Mouse (Mus musculus): Measurements from ENCODE around the gene Dusp10. TPM values are rescaled to one million over a fixed set of nuclear protein-coding genes. Genes with fewer than 3 reads are reported as not detected.

The Dusp10 gene
- polyA plus RNA-seq, 1 experiment from 2014 or later, result 13.0 TPM

GRCm38 (mm10) chr1:184042745-184043144, 29.6 kb downstream of the Dusp10 start:
- no peak for ATAC-seq (replicated peaks; ENCODE audit: low FRiP score, low TSS enrichment, low read depth)
- Histone ChIP-seq H3K36me3 (ENCODE audit: control insufficient read depth, insufficient read depth, low read length) (peaks cover 3% of the 10 kb centered on the region; the same call in 1 of the 2 replicates), H3K27ac (ENCODE audit: low read depth) (peak overlapping the region; percentile 57; the same call in 1 of the 2 replicates), H3K9ac (ENCODE audit: low read length) (no peak overlapping the region), H3K9me3 (ENCODE audit: control insufficient read depth, low read length) (no peaks in the 10 kb centered on the region), H3K27me3 (replicated peaks; ENCODE audit: control insufficient read depth, insufficient read depth, low read length) (no peaks in the 10 kb centered on the region), H3K4me1 (replicated peaks; ENCODE audit: control insufficient read depth, insufficient read depth, low read length) (peaks cover 6% of the 10 kb centered on the region; the same call in 1 of the 2 replicates), H3K4me2 (ENCODE audit: low read length) (0 out of 2 replicates have a peak overlapping the region, but pooled peaks have one; percentile 4), H3K4me3 (ENCODE audit: low read depth, low read length) (no peak overlapping the region)
- DNase-seq (ENCODE audit: low spot score), result no peak
- WGBS, result 83% methylated on average over 9 of the region's 9 CpGs

GRCm38 (mm10) chr1:184043391-184043790, 30.3 kb downstream of the Dusp10 start:
- no peak overlapping the region for H3K4me2 ChIP-seq (ENCODE audit: low read length)
- H3K9ac ChIP-seq (ENCODE audit: low read length), result no peak overlapping the region
- peaks cover 6% of the 10 kb centered on the region; the same call in 1 of the 2 replicates for H3K4me1 ChIP-seq (replicated peaks; ENCODE audit: control insufficient read depth, insufficient read depth, low read length)
- no peak overlapping the region for H3K27ac ChIP-seq (ENCODE audit: low read depth)
- ATAC-seq (replicated peaks; ENCODE audit: low FRiP score, low TSS enrichment, low read depth), result no peak
- no peaks in the 10 kb centered on the region for H3K9me3 ChIP-seq (ENCODE audit: control insufficient read depth, low read length)
- DNase-seq (ENCODE audit: low spot score), result no peak
- H3K4me3 ChIP-seq (ENCODE audit: low read depth, low read length), result no peak overlapping the region
- H3K27me3 ChIP-seq (replicated peaks; ENCODE audit: control insufficient read depth, insufficient read depth, low read length), result no peaks in the 10 kb centered on the region
- H3K36me3 ChIP-seq (ENCODE audit: control insufficient read depth, insufficient read depth, low read length), result no peaks in the 10 kb centered on the region
- 81% methylated on average over 6 of the region's 6 CpGs for WGBS

GRCm38 (mm10) chr1:184046070-184046677, 33.1 kb downstream of the Dusp10 start:
- H3K4me3 ChIP-seq (ENCODE audit: low read depth, low read length), result no peak overlapping the region
- H3K9me3 ChIP-seq (ENCODE audit: control insufficient read depth, low read length), result no peaks in the 10 kb centered on the region
- H3K27ac ChIP-seq (ENCODE audit: low read depth), result no peak overlapping the region
- 63% methylated on average over 6 of the region's 6 CpGs for whole genome bisulfite sequencing
- H3K4me2 ChIP-seq (ENCODE audit: low read length), result no peak overlapping the region
- no peaks in the 10 kb centered on the region for H3K36me3 ChIP-seq (ENCODE audit: control insufficient read depth, insufficient read depth, low read length)
- no peak for ATAC-seq (replicated peaks; ENCODE audit: low FRiP score, low TSS enrichment, low read depth)
- H3K4me1 ChIP-seq (replicated peaks; ENCODE audit: control insufficient read depth, insufficient read depth, low read length), result 0 out of 2 replicates have a peak, but pooled peaks cover 6% of the 10 kb centered on the region
- no peaks in the 10 kb centered on the region for H3K27me3 ChIP-seq (replicated peaks; ENCODE audit: control insufficient read depth, insufficient read depth, low read length)
- no peak overlapping the region for H3K9ac ChIP-seq (ENCODE audit: low read length)
- DNase-seq (ENCODE audit: low spot score), result no peak

GRCm38 (mm10) chr1:184047818-184048217, 34.7 kb downstream of the Dusp10 start:
- no peak for DNase-seq (ENCODE audit: low spot score)
- no peak overlapping the region for H3K4me2 ChIP-seq (ENCODE audit: low read length)
- no peak overlapping the region for H3K27ac ChIP-seq (ENCODE audit: low read depth)
- 82% methylated on average over 9 of the region's 9 CpGs for WGBS
- no peaks in the 10 kb centered on the region for H3K9me3 ChIP-seq (ENCODE audit: control insufficient read depth, low read length)
- H3K27me3 ChIP-seq (replicated peaks; ENCODE audit: control insufficient read depth, insufficient read depth, low read length), result no peaks in the 10 kb centered on the region
- peaks cover 15% of the 10 kb centered on the region for H3K4me1 ChIP-seq (replicated peaks; ENCODE audit: control insufficient read depth, insufficient read depth, low read length)
- H3K36me3 ChIP-seq (ENCODE audit: control insufficient read depth, insufficient read depth, low read length), result no peaks in the 10 kb centered on the region
- no peak overlapping the region for H3K9ac ChIP-seq (ENCODE audit: low read length)
- ATAC-seq (replicated peaks; ENCODE audit: low FRiP score, low TSS enrichment, low read depth), result no peak
- H3K4me3 ChIP-seq (ENCODE audit: low read depth, low read length), result no peak overlapping the region

DNA sequence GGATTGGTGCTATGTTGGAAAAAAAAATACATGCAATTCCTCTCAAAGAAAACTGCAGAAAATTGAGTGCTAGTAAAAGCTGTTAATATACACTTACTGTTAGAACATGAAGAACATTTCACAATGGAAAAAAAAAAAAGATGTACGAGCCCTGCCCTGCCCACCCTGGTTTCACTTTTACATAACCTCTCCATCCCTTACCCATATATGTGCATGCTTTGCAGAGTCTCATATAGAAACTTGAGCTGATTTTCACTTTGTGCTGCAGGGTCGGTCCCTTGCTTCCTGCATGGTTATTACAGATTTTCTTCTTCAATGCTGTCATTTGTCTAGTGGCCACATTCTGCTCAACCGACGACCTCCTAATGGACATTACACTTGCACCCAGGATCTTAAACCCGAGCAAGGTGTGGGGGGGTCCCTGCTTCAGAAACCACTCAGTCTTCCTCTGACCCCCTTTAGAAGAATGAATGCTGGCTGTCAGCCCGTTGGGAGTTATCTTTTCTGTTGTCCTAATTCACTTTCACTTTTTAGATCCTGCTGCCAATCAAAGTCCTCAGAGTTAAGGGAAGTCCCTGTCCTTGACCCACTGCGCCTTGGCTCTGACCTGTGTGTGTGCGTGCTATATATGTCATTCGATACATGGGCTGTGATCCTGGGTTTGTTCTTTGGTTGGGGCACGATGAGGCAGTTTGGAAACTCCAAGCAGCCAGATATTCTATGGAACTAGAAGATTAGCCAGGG, 35.7 kb downstream of the Dusp10 start:
- H3K4me1 ChIP-seq (replicated peaks; ENCODE audit: control insufficient read depth, insufficient read depth, low read length), result peaks cover 20% of the 10 kb centered on the region
- ATAC-seq (replicated peaks; ENCODE audit: low FRiP score, low TSS enrichment, low read depth) (no peak), DNase-seq (ENCODE audit: low spot score) (no peak)
- H3K4me2 ChIP-seq (ENCODE audit: low read length), result no peak overlapping the region
- no peaks in the 10 kb centered on the region for H3K36me3 ChIP-seq (ENCODE audit: control insufficient read depth, insufficient read depth, low read length)
- no peak overlapping the region for H3K4me3 ChIP-seq (ENCODE audit: low read depth, low read length)
- peak overlapping the region; percentile 33; the same call in 1 of the 2 replicates for H3K27ac ChIP-seq (ENCODE audit: low read depth)
- H3K27me3 ChIP-seq (replicated peaks; ENCODE audit: control insufficient read depth, insufficient read depth, low read length), result no peaks in the 10 kb centered on the region
- no peaks in the 10 kb centered on the region for H3K9me3 ChIP-seq (ENCODE audit: control insufficient read depth, low read length)
- H3K9ac ChIP-seq (ENCODE audit: low read length), result no peak overlapping the region
- WGBS, result 60% methylated on average over 10 of the region's 10 CpGs

- DNase-seq (ENCODE audit: low spot score) (no peak), ATAC-seq (replicated peaks; ENCODE audit: low FRiP score, low TSS enrichment, low read depth) (no peak)
- no peak overlapping the region for H3K4me2 ChIP-seq (ENCODE audit: low read length)
- no peak overlapping the region for H3K4me3 ChIP-seq (ENCODE audit: low read depth, low read length)
- H3K27ac ChIP-seq (ENCODE audit: low read depth), result no peak overlapping the region
- H3K27me3 ChIP-seq (replicated peaks; ENCODE audit: control insufficient read depth, insufficient read depth, low read length), result no peaks in the 10 kb centered on the region
- H3K36me3 ChIP-seq (ENCODE audit: control insufficient read depth, insufficient read depth, low read length), result no peaks in the 10 kb centered on the region
- no peak overlapping the region for H3K9ac ChIP-seq (ENCODE audit: low read length)
- 52% methylated on average over 1 of the region's 1 CpGs for WGBS
- H3K4me1 ChIP-seq (replicated peaks; ENCODE audit: control insufficient read depth, insufficient read depth, low read length), result peaks cover 20% of the 10 kb centered on the region
- no peaks in the 10 kb centered on the region for H3K9me3 ChIP-seq (ENCODE audit: control insufficient read depth, low read length)
Measured at GRCm38 (mm10) chr1:184051286-184051685, 38.2 kb downstream of the Dusp10 start.

- Histone ChIP-seq H3K9me3 (ENCODE audit: control insufficient read depth, low read length) (no peaks in the 10 kb centered on the region), H3K27ac (ENCODE audit: low read depth) (peak overlapping the region; percentile 51; the same call in 1 of the 2 replicates), H3K27me3 (replicated peaks; ENCODE audit: control insufficient read depth, insufficient read depth, low read length) (no peaks in the 10 kb centered on the region), H3K4me1 (replicated peaks; ENCODE audit: control insufficient read depth, insufficient read depth, low read length) (peaks cover 20% of the 10 kb centered on the region), H3K9ac (ENCODE audit: low read length) (no peak overlapping the region), H3K36me3 (ENCODE audit: control insufficient read depth, insufficient read depth, low read length) (no peaks in the 10 kb centered on the region), H3K4me3 (ENCODE audit: low read depth, low read length) (no peak overlapping the region), H3K4me2 (ENCODE audit: low read length) (no peak overlapping the region)
- 12% methylated on average over 6 of the region's 6 CpGs for WGBS
- DNase-seq (ENCODE audit: low spot score), result no peak
- ATAC-seq (replicated peaks; ENCODE audit: low FRiP score, low TSS enrichment, low read depth), result peak; percentile 65
Measured at GRCm38 (mm10) chr1:184051824-184052223, 38.7 kb downstream of the Dusp10 start.

GRCm38 (mm10) chr1:184052331-184052730, 39.2 kb downstream of the Dusp10 start:
- Histone ChIP-seq H3K27me3 (replicated peaks; ENCODE audit: control insufficient read depth, insufficient read depth, low read length) (no peaks in the 10 kb centered on the region), H3K9ac (ENCODE audit: low read length) (no peak overlapping the region), H3K4me1 (replicated peaks; ENCODE audit: control insufficient read depth, insufficient read depth, low read length) (peaks cover 20% of the 10 kb centered on the region), H3K27ac (ENCODE audit: low read depth) (peak overlapping the region; percentile 51; the same call in 1 of the 2 replicates), H3K4me3 (ENCODE audit: low read depth, low read length) (no peak overlapping the region), H3K36me3 (ENCODE audit: control insufficient read depth, insufficient read depth, low read length) (no peaks in the 10 kb centered on the region), H3K4me2 (ENCODE audit: low read length) (no peak overlapping the region), H3K9me3 (ENCODE audit: control insufficient read depth, low read length) (no peaks in the 10 kb centered on the region)
- DNase-seq (ENCODE audit: low spot score) (no peak), ATAC-seq (replicated peaks; ENCODE audit: low FRiP score, low TSS enrichment, low read depth) (no peak)
- 54% methylated on average over 4 of the region's 4 CpGs for WGBS
